7 mouse cellular contexts compared by ENCODE assay signal in genomic region chr3:21025876-21026275, GRCm38 (mm10).
DNase-seq lines count a peak whose midpoint lies in the region.

No protein-coding gene starts in this region.

- peak; percentile 68 to 73 for DNase-seq in frontal cortex, adult 2 months (ENCODE audit: extremely low spot score in 1 of 2, low spot score in 1 of 2)
- DNase-seq in frontal cortex, postnatal 14 days (ENCODE audit: low spot score in 2 of 2): no peak
- DNase-seq in R1 (ENCODE audit: low read depth, low spot score): peak; percentile 18
- peak; percentile 38 to 72 for DNase-seq in frontal cortex, postnatal 36 days (ENCODE audit: low spot score in 2 of 2)
- peak; percentile 71 for DNase-seq in right cerebral cortex, adult 18-20 months
- DNase-seq in ovary, postnatal 14 days (ENCODE audit: low spot score): no peak
- DNase-seq in thymus, postnatal 36 days: no peak

Comparison
In these comparisons a context has a peak if more than half of its experiments do, and no peak if none do; other contexts are left out.
1. DNase-seq: peak in frontal cortex, adult 2 months (2 of 2), R1 (single experiment), frontal cortex, postnatal 36 days (2 of 2) and right cerebral cortex, adult 18-20 months (single experiment); none in frontal cortex, postnatal 14 days (0 of 2), ovary, postnatal 14 days (single experiment) and thymus, postnatal 36 days (0 of 2).